Mouse (Mus musculus) Patski (cell line): ENCODE measurements around the gene Abca5. TPM values are rescaled to one million over a fixed set of nuclear protein-coding genes. Genes with fewer than 3 reads are reported as not detected.
"Not testable (repeated sequence)": the region's sequence is repeated elsewhere in the genome, so short reads cannot be mapped to it uniquely, and the experiment has no call there.

Experiments used
- ATAC-seq: fragments of 100-300 bp; one replicate; pipeline ENCODE4 v1.8.0; 2021
- CTCF ChIA-PET: fragments of 350-600 bp; sonication (Branson Sonifier 250); formaldehyde crosslinking; loops from one replicate; lab custom pipeline; 2022; ENCODE audit warnings: inconsistent platforms; lab: Charles Lee
- POLR2A ChIA-PET: fragments of 350-600 bp; sonication (Branson Sonifier 250); formaldehyde crosslinking; loops from one replicate; lab custom pipeline; 2022; ENCODE audit warnings: antibody characterized with exemption, inconsistent platforms; lab: Charles Lee
- DNase-seq: peaks from one replicate; pipeline ENCODE4 v3.0.0-alpha.2; 2011; ENCODE audit warnings: low read depth, low spot score
- H3K27me3 ChIP-seq: fragments of 371-371 bp; one replicate; pipeline ENCODE4 v1.5.1; 2021
- CTCF ChIP-seq: fragments of 100-300 bp; IDR thresholded peaks from one replicate; pipeline ENCODE4 v1.5.1; 2021
- in situ Hi-C: fragments of 300-500 bp; cut with MboI; formaldehyde crosslinking; loops from 3 replicates; pipeline ENCODE4 v1.11.1; 2018; ENCODE audit warnings: low pct_unique_long_range_greater_than_20kb, mixed read lengths
- polyA plus RNA-seq: library from polyadenylated mRNA; unstranded; gene quantifications from one replicate; pipeline ENCODE4 v1.2.3, GENCODE M21; 2021

Abca5 gene
- polyA plus RNA-seq, 1 experiment from 2014 or later = 4.8 TPM

GRCm38 (mm10) chr11:110366902-110367301 is 29.4 kb upstream of the Abca5 start:
- DNase-seq = no peak
- no peak for ATAC-seq
- peaks cover 7% of the 10 kb centered on the region for H3K27me3 ChIP-seq
- POLR2A ChIA-PET = interaction anchor here (0.5 to 0.6 kb wide), 2 partner anchors 270 to 1077 kb away, joined by 3 to 5 read pairs; no protein-coding TSS in a partner anchor
- TF ChIP-seq CTCF = peak; percentile 47
- CTCF ChIA-PET = interaction anchor here (1.1 to 3.8 kb wide), 5 partner anchors 10 to 131 kb away, joined by 3 to 15 read pairs (median 4); no protein-coding TSS in a partner anchor
- in situ Hi-C loops = loop anchor here (10.0 to 25.0 kb wide), 3 partner anchors 698 to 1170 kb away; partner anchors contain the start of gene Kcnj2

DNA sequence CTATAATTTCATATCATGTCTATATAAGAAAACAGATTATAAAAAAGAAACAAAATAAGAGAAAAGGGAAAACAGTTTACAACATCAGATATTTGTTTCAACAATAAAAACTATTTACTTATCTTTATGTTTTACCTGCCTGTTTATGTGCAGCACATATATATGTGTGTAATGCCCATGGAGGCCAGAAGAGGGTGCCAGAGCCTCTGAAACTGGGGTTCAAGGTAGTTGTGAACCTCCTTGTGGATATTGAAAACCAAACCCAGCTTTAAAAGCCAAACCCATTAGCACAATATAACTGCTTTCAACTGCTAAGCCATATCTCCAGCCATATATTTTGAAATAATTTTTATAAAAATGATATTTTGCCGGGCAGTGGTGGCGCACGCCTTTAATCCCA is 27.5 kb upstream of the Abca5 start:
- peak; percentile 86 for TF ChIP-seq CTCF

GRCm38 (mm10) chr11:110357756-110358551 is 20.4 kb upstream of the Abca5 start:
- DNase-seq (peak; percentile 39), ATAC-seq (peak; percentile 94)
- CTCF ChIA-PET = interaction anchor here (0.9 to 1.4 kb wide), 5 partner anchors 9 to 140 kb away, joined by 3 read pairs; no protein-coding TSS in a partner anchor
- in situ Hi-C loops = loop anchor here (25.0 kb wide), 2 partner anchors 1079 to 1179 kb away; no protein-coding TSS in a partner anchor
- peak; percentile 85 for TF ChIP-seq CTCF
- no peaks in the 10 kb centered on the region for H3K27me3 ChIP-seq
- POLR2A ChIA-PET = no interaction called here

More for the DNA sequence above, 27.5 kb upstream of the Abca5 start:
- in situ Hi-C loops = loop anchor here (10.0 to 25.0 kb wide), 3 partner anchors 700 to 1172 kb away; partner anchors contain the start of gene Kcnj2
- peaks cover 7% of the 10 kb centered on the region for H3K27me3 ChIP-seq
- ChIA-PET POLR2A (no interaction called here), CTCF (interaction anchor here (0.9 to 1.5 kb wide), 3 partner anchors 128 to 132 kb away, joined by 3 to 6 read pairs (median 4); no protein-coding TSS in a partner anchor)
- ATAC-seq (no peak), DNase-seq (no peak)

DNA sequence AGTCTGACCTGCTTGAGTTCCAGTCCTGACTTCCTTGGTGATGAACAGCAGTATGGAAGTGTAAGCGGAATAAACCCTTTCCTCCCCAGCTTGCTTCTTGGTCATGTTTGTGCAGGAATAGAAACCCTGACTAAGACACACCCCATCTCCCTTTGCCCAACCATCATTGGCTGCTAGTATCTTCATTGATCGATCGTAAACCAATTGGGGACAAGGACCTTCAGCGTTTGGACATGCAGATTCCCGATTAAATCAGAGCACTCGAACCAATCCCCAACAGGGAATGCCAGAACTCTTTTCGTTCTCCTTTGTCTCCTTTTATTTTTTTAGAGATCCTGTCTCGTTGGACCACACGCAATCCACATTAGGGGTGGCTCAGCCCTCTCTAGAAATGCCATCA is 17.6 kb upstream of the Abca5 start:
- in situ Hi-C loops = loop anchor here (25.0 kb wide), 2 partner anchors 1082 to 1182 kb away; no protein-coding TSS in a partner anchor
- POLR2A ChIA-PET, ATAC-seq, H3K27me3 ChIP-seq, DNase-seq: not testable (repeated sequence)
- CTCF ChIA-PET = interaction anchor here (0.6 to 1.5 kb wide), 2 partner anchors 10 to 328 kb away, joined by 3 read pairs; no protein-coding TSS in a partner anchor

DNA sequence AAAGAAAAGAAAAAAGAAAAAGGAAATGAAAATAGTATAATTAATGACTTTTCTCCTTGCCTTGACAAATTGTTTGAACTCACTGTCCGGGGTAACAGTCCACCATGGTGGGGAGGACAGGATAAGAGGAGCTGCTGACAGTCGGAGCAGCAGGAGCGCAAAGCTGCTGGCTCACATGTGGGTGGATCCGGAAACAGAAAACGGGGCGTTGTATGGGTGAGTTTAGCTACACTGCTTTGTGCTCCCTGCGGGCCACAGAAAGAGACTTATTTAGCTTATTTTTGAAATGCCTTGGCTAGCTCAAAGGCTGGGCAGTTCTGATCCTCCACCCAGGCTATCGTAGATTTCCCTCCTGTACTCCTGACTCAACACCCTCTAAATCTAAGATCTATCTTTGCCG is 16.7 kb upstream of the Abca5 start:
- no peak for TF ChIP-seq CTCF
- ATAC-seq = no peak
- no peak for DNase-seq
- in situ Hi-C loops = loop anchor here (25.0 kb wide), 2 partner anchors 1083 to 1183 kb away; no protein-coding TSS in a partner anchor
- ChIA-PET POLR2A (no interaction called here), CTCF (no interaction called here)
- H3K27me3 ChIP-seq = no peaks in the 10 kb centered on the region

DNA sequence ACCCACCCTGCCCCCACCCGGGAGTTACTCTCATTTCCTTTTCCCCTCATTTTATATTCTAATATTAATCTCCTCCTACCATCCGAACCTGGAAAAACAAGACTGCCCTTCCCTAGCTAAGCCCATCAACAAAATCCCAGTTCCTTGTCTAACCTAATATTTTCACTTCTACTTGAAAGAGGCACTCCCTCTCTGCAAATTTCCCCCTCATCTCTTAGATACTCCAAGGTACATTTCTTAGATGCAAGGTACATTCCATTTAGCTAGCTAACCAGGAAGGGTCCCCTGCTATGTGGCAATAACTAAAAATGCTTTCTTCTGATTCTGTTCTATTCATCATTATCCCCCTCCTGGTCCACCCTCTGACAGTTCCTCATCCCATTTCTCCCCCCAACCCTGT is 10.7 kb upstream of the Abca5 start:
- TF ChIP-seq CTCF = no peak
- no peak for ATAC-seq
- in situ Hi-C loops = no loop called here
- DNase-seq = no peak
- CTCF ChIA-PET = interaction anchor here (1.1 kb wide), 1 partner anchor 10 kb away, joined by 3 read pairs; no protein-coding TSS in a partner anchor
- POLR2A ChIA-PET = interaction anchor here (0.5 kb wide), 1 partner anchor 300 kb away, joined by 8 read pairs; no protein-coding TSS in a partner anchor
- H3K27me3 ChIP-seq = peaks cover 17% of the 10 kb centered on the region

DNA sequence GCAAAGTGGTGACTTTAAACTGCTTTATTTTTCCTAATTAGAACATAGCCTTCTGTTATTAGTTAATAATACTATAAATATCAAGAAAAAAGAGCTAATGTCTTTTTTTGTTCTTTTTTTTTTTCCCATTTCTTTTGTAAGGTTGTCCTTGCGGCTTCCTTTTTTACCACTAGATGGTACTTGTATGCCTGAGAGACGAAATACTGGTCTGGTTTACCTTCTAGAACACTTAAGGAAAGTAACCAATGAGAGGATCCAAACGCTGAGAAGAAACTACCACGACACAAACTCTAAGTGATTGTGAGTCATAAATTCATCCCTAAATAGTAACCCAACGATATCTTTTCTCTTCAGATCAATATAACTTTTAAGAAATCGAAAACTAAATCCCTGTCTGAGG is 10.3 kb upstream of the Abca5 start:
- in situ Hi-C loops = no loop called here
- CTCF ChIA-PET = interaction anchor here (1.0 kb wide), 1 partner anchor 10 kb away, joined by 4 read pairs; the partner anchor contains the start of gene Abca5
- no peak for DNase-seq
- ATAC-seq = no peak
- POLR2A ChIA-PET = interaction anchor here (0.5 kb wide), 1 partner anchor 299 kb away, joined by 8 read pairs; no protein-coding TSS in a partner anchor
- H3K27me3 ChIP-seq = peaks cover 21% of the 10 kb centered on the region
- TF ChIP-seq CTCF = no peak

- in situ Hi-C loops = no loop called here
- CTCF ChIA-PET = interaction anchor here (1.3 to 1.8 kb wide), 2 partner anchors 9 to 10 kb away, joined by 4 to 8 read pairs; no protein-coding TSS in a partner anchor
- ATAC-seq (peak; percentile 51), DNase-seq (no peak)
- peaks cover 14% of the 10 kb centered on the region for H3K27me3 ChIP-seq
- POLR2A ChIA-PET = no interaction called here
- no peak for TF ChIP-seq CTCF
Measured at GRCm38 (mm10) chr11:110336814-110337288, 665 bp downstream of the Abca5 start.

GRCm38 (mm10) chr11:110330093-110330492 is 7.4 kb downstream of the Abca5 start:
- ChIA-PET POLR2A (no interaction called here), CTCF (interaction anchor here (0.6 kb wide), 1 partner anchor 225 kb away, joined by 4 read pairs; no protein-coding TSS in a partner anchor)
- H3K27me3 ChIP-seq = peaks cover 4% of the 10 kb centered on the region
- no peak for ATAC-seq
- TF ChIP-seq CTCF = no peak
- in situ Hi-C loops = no loop called here
- no peak for DNase-seq

- TF ChIP-seq CTCF = no peak
- in situ Hi-C loops = no loop called here
- no peak for DNase-seq
- no peaks in the 10 kb centered on the region for H3K27me3 ChIP-seq
- ChIA-PET CTCF (no interaction called here), POLR2A (no interaction called here)
- ATAC-seq = no peak
Measured at GRCm38 (mm10) chr11:110322266-110322665, 15.2 kb downstream of the Abca5 start.
